Mouse (Mus musculus): ENCODE data around the gene Dlg2. TPM values are rescaled to one million over a fixed set of nuclear protein-coding genes. Genes with fewer than 3 reads are reported as not detected.

The Dlg2 gene
- polyA plus RNA-seq, 1 experiment from 2014 or later = 10.0 TPM

- Histone ChIP-seq H3K4me3 (ENCODE audit: control insufficient read depth in 1 of 2, insufficient read depth in 1 of 2, low read depth in 1 of 2, low read length in 2 of 2) (no peak overlapping the region), H3K4me1 (ENCODE audit: control insufficient read depth in 2 of 2, insufficient read depth in 2 of 2, low read length in 2 of 2) (no peaks in the 10 kb centered on the region), H3K4me2 (ENCODE audit: low read length) (no peak overlapping the region), H3K27ac (replicated peaks in 1 of 2; ENCODE audit: control insufficient read depth in 1 of 2, insufficient read depth in 1 of 2, low read depth in 2 of 2, low read length in 2 of 2) (no peak overlapping the region), H3K36me3 (ENCODE audit: control insufficient read depth, insufficient read depth, low read length) (no peaks in the 10 kb centered on the region), H3K9ac (ENCODE audit: low read length) (no peak overlapping the region), H3K9me3 (ENCODE audit: control insufficient read depth, low read length) (no peaks in the 10 kb centered on the region), H3K27me3 (ENCODE audit: control insufficient read depth, insufficient read depth, low read length) (no peaks in the 10 kb centered on the region)
- 62% methylated on average over 1 of the region's 1 CpGs for WGBS
- ATAC-seq (ENCODE audit: insufficient number of reproducible peaks, insufficient read depth, low FRiP score, low read depth) = no peak
Observed at GRCm38 (mm10) chr7:91943224-91943623, 1466.8 kb downstream of the Dlg2 start.

- H3K9me3 ChIP-seq (ENCODE audit: control insufficient read depth, low read length) = no peaks in the 10 kb centered on the region
- H3K9ac ChIP-seq (ENCODE audit: low read length) = no peak overlapping the region
- H3K4me1 ChIP-seq (ENCODE audit: control insufficient read depth in 2 of 2, insufficient read depth in 2 of 2, low read length in 2 of 2) = no peaks in the 10 kb centered on the region
- no peaks in the 10 kb centered on the region for H3K36me3 ChIP-seq (ENCODE audit: control insufficient read depth, insufficient read depth, low read length)
- no peak overlapping the region for H3K4me3 ChIP-seq (ENCODE audit: control insufficient read depth in 1 of 2, insufficient read depth in 1 of 2, low read depth in 1 of 2, low read length in 2 of 2)
- H3K4me2 ChIP-seq (ENCODE audit: low read length) = no peak overlapping the region
- no peak for ATAC-seq (ENCODE audit: insufficient number of reproducible peaks, insufficient read depth, low FRiP score, low read depth)
- 85% methylated on average over 1 of the region's 1 CpGs for WGBS
- no peak overlapping the region for H3K27ac ChIP-seq (replicated peaks in 1 of 2; ENCODE audit: control insufficient read depth in 1 of 2, insufficient read depth in 1 of 2, low read depth in 2 of 2, low read length in 2 of 2)
- H3K27me3 ChIP-seq (ENCODE audit: control insufficient read depth, insufficient read depth, low read length) = no peaks in the 10 kb centered on the region
Observed at GRCm38 (mm10) chr7:91955584-91955983, 1479.1 kb downstream of the Dlg2 start.

- H3K4me2 ChIP-seq (ENCODE audit: low read length) = no peak overlapping the region
- no peaks in the 10 kb centered on the region for H3K9me3 ChIP-seq (ENCODE audit: control insufficient read depth, low read length)
- H3K4me3 ChIP-seq (ENCODE audit: control insufficient read depth in 1 of 2, insufficient read depth in 1 of 2, low read depth in 1 of 2, low read length in 2 of 2) = no peak overlapping the region
- H3K4me1 ChIP-seq (ENCODE audit: control insufficient read depth in 2 of 2, insufficient read depth in 2 of 2, low read length in 2 of 2) = no peaks in the 10 kb centered on the region
- no peak for ATAC-seq (ENCODE audit: insufficient number of reproducible peaks, insufficient read depth, low FRiP score, low read depth)
- 83% methylated on average over 2 of the region's 2 CpGs for WGBS
- H3K36me3 ChIP-seq (ENCODE audit: control insufficient read depth, insufficient read depth, low read length) = no peaks in the 10 kb centered on the region
- no peak overlapping the region for H3K9ac ChIP-seq (ENCODE audit: low read length)
- H3K27me3 ChIP-seq (ENCODE audit: control insufficient read depth, insufficient read depth, low read length) = no peaks in the 10 kb centered on the region
- H3K27ac ChIP-seq (replicated peaks in 1 of 2; ENCODE audit: control insufficient read depth in 1 of 2, insufficient read depth in 1 of 2, low read depth in 2 of 2, low read length in 2 of 2) = no peak overlapping the region
Observed at GRCm38 (mm10) chr7:91962956-91963355, 1486.5 kb downstream of the Dlg2 start.

GRCm38 (mm10) chr7:91972970-91973369 is 1496.5 kb downstream of the Dlg2 start:
- H3K9ac ChIP-seq (ENCODE audit: low read length) = no peak overlapping the region
- no peak for ATAC-seq (ENCODE audit: insufficient number of reproducible peaks, insufficient read depth, low FRiP score, low read depth)
- H3K27ac ChIP-seq (replicated peaks in 1 of 2; ENCODE audit: control insufficient read depth in 1 of 2, insufficient read depth in 1 of 2, low read depth in 2 of 2, low read length in 2 of 2) = no peak overlapping the region
- no peak overlapping the region for H3K4me2 ChIP-seq (ENCODE audit: low read length)
- WGBS = 33% methylated on average over 1 of the region's 1 CpGs
- no peaks in the 10 kb centered on the region for H3K9me3 ChIP-seq (ENCODE audit: control insufficient read depth, low read length)
- no peaks in the 10 kb centered on the region for H3K4me1 ChIP-seq (ENCODE audit: control insufficient read depth in 2 of 2, insufficient read depth in 2 of 2, low read length in 2 of 2)
- no peak overlapping the region for H3K4me3 ChIP-seq (ENCODE audit: control insufficient read depth in 1 of 2, insufficient read depth in 1 of 2, low read depth in 1 of 2, low read length in 2 of 2)
- no peaks in the 10 kb centered on the region for H3K27me3 ChIP-seq (ENCODE audit: control insufficient read depth, insufficient read depth, low read length)
- H3K36me3 ChIP-seq (ENCODE audit: control insufficient read depth, insufficient read depth, low read length) = no peaks in the 10 kb centered on the region

GRCm38 (mm10) chr7:92003769-92004455 is 1527.4 kb downstream of the Dlg2 start:
- 74% methylated on average over 5 of the region's 5 CpGs for WGBS
- H3K9ac ChIP-seq (ENCODE audit: low read length) = no peak overlapping the region
- no peak for ATAC-seq (ENCODE audit: insufficient number of reproducible peaks, insufficient read depth, low FRiP score, low read depth)
- H3K27me3 ChIP-seq (ENCODE audit: control insufficient read depth, insufficient read depth, low read length) = no peaks in the 10 kb centered on the region
- no peaks in the 10 kb centered on the region for H3K4me1 ChIP-seq (ENCODE audit: control insufficient read depth in 2 of 2, insufficient read depth in 2 of 2, low read length in 2 of 2)
- H3K36me3 ChIP-seq (ENCODE audit: control insufficient read depth, insufficient read depth, low read length) = no peaks in the 10 kb centered on the region
- H3K4me3 ChIP-seq (ENCODE audit: control insufficient read depth in 1 of 2, insufficient read depth in 1 of 2, low read depth in 1 of 2, low read length in 2 of 2) = no peak overlapping the region
- no peak overlapping the region for H3K27ac ChIP-seq (replicated peaks in 1 of 2; ENCODE audit: control insufficient read depth in 1 of 2, insufficient read depth in 1 of 2, low read depth in 2 of 2, low read length in 2 of 2)
- H3K4me2 ChIP-seq (ENCODE audit: low read length) = no peak overlapping the region
- no peaks in the 10 kb centered on the region for H3K9me3 ChIP-seq (ENCODE audit: control insufficient read depth, low read length)

- Histone ChIP-seq H3K36me3 (ENCODE audit: control insufficient read depth, insufficient read depth, low read length) (no peaks in the 10 kb centered on the region), H3K27ac (replicated peaks in 1 of 2; ENCODE audit: control insufficient read depth in 1 of 2, insufficient read depth in 1 of 2, low read depth in 2 of 2, low read length in 2 of 2) (no peak overlapping the region), H3K4me1 (ENCODE audit: control insufficient read depth in 2 of 2, insufficient read depth in 2 of 2, low read length in 2 of 2) (no peaks in the 10 kb centered on the region), H3K9ac (ENCODE audit: low read length) (no peak overlapping the region), H3K9me3 (ENCODE audit: control insufficient read depth, low read length) (no peaks in the 10 kb centered on the region), H3K4me3 (ENCODE audit: control insufficient read depth in 1 of 2, insufficient read depth in 1 of 2, low read depth in 1 of 2, low read length in 2 of 2) (no peak overlapping the region), H3K4me2 (ENCODE audit: low read length) (no peak overlapping the region), H3K27me3 (ENCODE audit: control insufficient read depth, insufficient read depth, low read length) (no peaks in the 10 kb centered on the region)
- no peak for ATAC-seq (ENCODE audit: insufficient number of reproducible peaks, insufficient read depth, low FRiP score, low read depth)
- WGBS = 70% methylated on average over 4 of the region's 4 CpGs
Observed at GRCm38 (mm10) chr7:92005681-92006425, 1529.4 kb downstream of the Dlg2 start.

- Histone ChIP-seq H3K27me3 (ENCODE audit: control insufficient read depth, insufficient read depth, low read length) (no peaks in the 10 kb centered on the region), H3K4me3 (ENCODE audit: control insufficient read depth in 1 of 2, insufficient read depth in 1 of 2, low read depth in 1 of 2, low read length in 2 of 2) (no peak overlapping the region), H3K27ac (replicated peaks in 1 of 2; ENCODE audit: control insufficient read depth in 1 of 2, insufficient read depth in 1 of 2, low read depth in 2 of 2, low read length in 2 of 2) (no peak overlapping the region), H3K9me3 (ENCODE audit: control insufficient read depth, low read length) (no peaks in the 10 kb centered on the region), H3K4me1 (ENCODE audit: control insufficient read depth in 2 of 2, insufficient read depth in 2 of 2, low read length in 2 of 2) (no peaks in the 10 kb centered on the region), H3K9ac (ENCODE audit: low read length) (no peak overlapping the region), H3K36me3 (ENCODE audit: control insufficient read depth, insufficient read depth, low read length) (no peaks in the 10 kb centered on the region), H3K4me2 (ENCODE audit: low read length) (no peak overlapping the region)
- ATAC-seq (ENCODE audit: insufficient number of reproducible peaks, insufficient read depth, low FRiP score, low read depth) = no peak
- WGBS = 79% methylated on average over 1 of the region's 1 CpGs
Observed at GRCm38 (mm10) chr7:92008702-92009101, 1532.2 kb downstream of the Dlg2 start.
